Mouse (Mus musculus): ENCODE measurements around the gene Stpg3.

DNA sequence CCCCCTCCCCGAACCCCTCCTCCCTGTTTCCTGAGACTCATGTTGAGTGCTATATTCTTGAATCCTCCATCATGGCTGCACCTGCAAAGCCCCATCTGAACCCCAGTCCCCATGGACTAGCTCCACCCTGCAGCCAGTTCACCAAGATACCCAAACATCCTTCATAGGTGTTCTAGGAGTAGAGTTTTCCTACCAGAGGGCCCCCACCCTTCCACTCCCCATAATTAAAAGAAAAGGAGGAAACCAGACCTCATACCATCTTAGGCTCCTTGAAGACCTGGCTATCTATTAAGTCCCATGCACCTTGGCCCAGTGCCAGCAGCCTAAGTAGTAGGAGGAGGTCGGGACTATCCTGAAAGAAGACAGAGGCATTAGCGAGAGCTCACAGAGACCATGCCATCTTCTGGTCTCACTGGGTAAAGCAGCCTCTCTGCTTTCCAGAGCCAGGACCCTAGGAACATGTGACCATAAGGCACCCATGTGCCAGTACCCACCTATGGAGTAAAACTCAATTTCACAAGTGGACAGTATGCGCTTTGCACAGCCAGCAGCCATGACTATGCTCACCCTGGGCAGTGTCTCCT lies 10.7 kb downstream of the Stpg3 start:
- TF ChIP-seq CTCF (IDR thresholded peaks at IDR 0.05; ENCODE audit: borderline replicate concordance, control insufficient read depth, extremely low read depth, insufficient read depth, low read length, poor library complexity) (no peak), POLR2A (IDR thresholded peaks at IDR 0.05; ENCODE audit: control insufficient read depth, extremely low read depth, insufficient read depth, low read length, poor library complexity) (no peak)

All from thymus, adult 2 months (tissue).